Mouse (Mus musculus) brain, embryonic 14.5 days (tissue): Measurements from ENCODE around the gene Bspry. TPM values are rescaled to one million over a fixed set of nuclear protein-coding genes. Genes with fewer than 3 reads are reported as not detected.
A peak's percentile ranks its signal among the peaks of the same experiment; 100 is the strongest.

Source experiments
- DNase-seq: peaks from one replicate; pipeline ENCODE4 v3.0.0-alpha.2; 2011; ENCODE audit warnings: low read depth
- CTCF ChIP-seq: fragments of 200-500 bp; IDR thresholded peaks from 2 replicates; pipeline ENCODE4 v1.5.1; 2012; ENCODE audit warnings: inconsistent platforms, mild to moderate bottlenecking, moderate library complexity, borderline replicate concordance; ENCODE audit not compliant: insufficient read depth, insufficient read length; ENCODE audit errors: extremely low read depth
- POLR2A ChIP-seq: fragments of 200-500 bp; IDR thresholded peaks from 2 replicates; pipeline ENCODE4 v1.6.1; 2012; ENCODE audit warnings: mild to moderate bottlenecking, inconsistent platforms, borderline replicate concordance; ENCODE audit not compliant: poor library complexity, insufficient read depth, insufficient read length, severe bottlenecking; ENCODE audit errors: extremely low read depth
- polyA plus RNA-seq: library from polyadenylated mRNA; depleted of rRNA; stranded (reverse); fragments of >200 nt; gene quantifications from 2 replicates; pipeline ENCODE4 v1.2.3, GENCODE M21; 2012

Bspry gene
- polyA plus RNA-seq, 1 experiment = 0.72 TPM

DNA sequence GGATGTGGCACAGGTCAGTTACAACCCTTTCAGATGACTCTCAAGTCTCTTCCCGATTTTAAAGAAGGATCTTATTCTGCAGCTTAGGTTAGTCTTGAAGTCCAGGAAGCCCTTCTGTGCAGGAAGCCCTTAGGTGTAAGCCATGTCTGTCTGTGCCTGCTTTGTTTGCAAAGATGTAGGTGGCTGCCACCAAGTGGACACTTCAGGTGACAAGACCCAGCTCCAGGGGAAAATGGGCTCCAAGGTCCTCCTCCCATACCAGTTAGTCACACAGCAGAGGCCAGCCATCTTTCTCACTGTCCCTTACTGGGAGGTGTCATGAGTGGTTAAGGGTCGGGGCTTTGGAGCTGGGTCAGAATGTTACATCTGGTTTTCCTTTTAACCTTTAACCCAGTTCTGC, 26.9 kb downstream of the Bspry start:
- TF ChIP-seq CTCF = peak; percentile 33; the same call in 1 of the 2 replicates
- TF ChIP-seq POLR2A = no peak
- DNase-seq = peak; percentile 36

DNA sequence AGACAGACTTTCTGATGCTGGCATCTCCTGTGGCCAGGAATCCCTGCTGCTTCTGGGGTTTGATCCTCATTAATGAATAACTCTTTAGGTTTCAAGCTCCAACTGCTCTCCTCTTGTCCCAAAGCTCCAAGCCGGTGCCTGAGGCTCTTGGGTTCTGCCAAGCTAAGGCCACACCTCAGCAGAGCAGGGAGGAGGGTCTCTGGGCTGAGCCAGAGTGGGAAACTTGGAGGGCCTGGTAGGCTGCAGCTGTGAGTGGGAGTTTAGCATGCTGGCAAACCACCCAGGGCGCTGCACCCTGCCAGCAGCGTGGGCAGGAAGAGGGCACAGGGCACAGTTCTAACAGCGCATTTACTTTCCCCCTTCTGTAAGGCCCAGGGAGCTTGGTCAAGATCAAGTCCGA, 29.0 kb downstream of the Bspry start:
- TF ChIP-seq CTCF (no peak), POLR2A (no peak)
- no peak for DNase-seq

GRCm38 (mm10) chr4:62509946-62510345, 30.1 kb downstream of the Bspry start:
- no peak for DNase-seq
- TF ChIP-seq POLR2A = no peak
- no peak for TF ChIP-seq CTCF

- DNase-seq = no peak
- TF ChIP-seq POLR2A (no peak), CTCF (no peak)
Measured at GRCm38 (mm10) chr4:62513998-62514506, 34.2 kb downstream of the Bspry start.

DNA sequence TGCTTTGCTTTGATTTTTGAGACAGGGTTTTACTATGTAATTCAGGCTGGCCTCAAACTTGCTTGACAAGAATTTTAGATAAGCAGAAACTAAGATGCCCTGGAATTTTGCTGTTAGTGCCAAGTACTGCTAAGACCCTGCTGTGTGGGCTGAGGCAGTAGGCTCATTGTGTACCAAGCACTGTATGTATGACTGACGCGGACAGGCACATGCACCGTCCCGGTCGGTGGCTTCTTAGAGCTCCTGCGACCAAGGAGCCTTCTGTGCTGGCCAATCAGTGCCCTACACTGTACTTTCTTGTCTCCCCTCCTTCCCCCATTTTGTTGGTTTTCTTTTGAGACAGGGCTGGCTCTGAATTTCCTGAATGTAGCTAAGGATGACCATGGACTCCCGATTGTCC, 35.1 kb downstream of the Bspry start:
- no peak for DNase-seq
- TF ChIP-seq POLR2A (no peak), CTCF (no peak)

GRCm38 (mm10) chr4:62515490-62515889, 35.6 kb downstream of the Bspry start:
- DNase-seq = no peak
- TF ChIP-seq CTCF = no peak
- no peak for TF ChIP-seq POLR2A

DNA sequence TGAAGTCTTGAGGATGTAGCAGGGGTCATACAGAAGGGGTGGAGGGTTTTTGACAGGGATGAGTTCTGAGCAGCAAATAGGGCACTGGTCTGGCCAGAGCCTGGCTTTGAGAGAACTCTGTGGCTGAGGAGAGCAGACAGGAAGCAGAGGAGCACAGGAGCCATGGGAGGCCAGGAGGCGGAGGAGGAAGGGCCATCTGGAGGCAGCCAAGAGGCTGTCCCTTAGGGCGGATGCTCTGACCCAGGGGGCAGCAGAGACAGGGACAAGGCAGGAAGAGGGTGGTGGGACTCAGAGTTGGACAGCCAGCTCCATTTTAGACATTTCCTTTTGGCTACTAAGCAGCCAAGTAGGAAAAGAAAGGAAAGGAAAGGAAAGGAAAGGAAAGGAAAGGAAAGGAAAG, 36.2 kb downstream of the Bspry start:
- no peak for TF ChIP-seq CTCF
- no peak for TF ChIP-seq POLR2A

GRCm38 (mm10) chr4:62516579-62516978, 36.7 kb downstream of the Bspry start:
- no peak for DNase-seq
- TF ChIP-seq POLR2A = no peak
- TF ChIP-seq CTCF = no peak

More for the DNA sequence above, 36.2 kb downstream of the Bspry start:
- no peak for DNase-seq

- DNase-seq = no peak
- no peak for TF ChIP-seq POLR2A
- no peak for TF ChIP-seq CTCF
Measured at GRCm38 (mm10) chr4:62517046-62517445, 37.2 kb downstream of the Bspry start.

GRCm38 (mm10) chr4:62517538-62518415, 37.9 kb downstream of the Bspry start:
- TF ChIP-seq CTCF = no peak
- TF ChIP-seq POLR2A = no peak
- no peak for DNase-seq

DNA sequence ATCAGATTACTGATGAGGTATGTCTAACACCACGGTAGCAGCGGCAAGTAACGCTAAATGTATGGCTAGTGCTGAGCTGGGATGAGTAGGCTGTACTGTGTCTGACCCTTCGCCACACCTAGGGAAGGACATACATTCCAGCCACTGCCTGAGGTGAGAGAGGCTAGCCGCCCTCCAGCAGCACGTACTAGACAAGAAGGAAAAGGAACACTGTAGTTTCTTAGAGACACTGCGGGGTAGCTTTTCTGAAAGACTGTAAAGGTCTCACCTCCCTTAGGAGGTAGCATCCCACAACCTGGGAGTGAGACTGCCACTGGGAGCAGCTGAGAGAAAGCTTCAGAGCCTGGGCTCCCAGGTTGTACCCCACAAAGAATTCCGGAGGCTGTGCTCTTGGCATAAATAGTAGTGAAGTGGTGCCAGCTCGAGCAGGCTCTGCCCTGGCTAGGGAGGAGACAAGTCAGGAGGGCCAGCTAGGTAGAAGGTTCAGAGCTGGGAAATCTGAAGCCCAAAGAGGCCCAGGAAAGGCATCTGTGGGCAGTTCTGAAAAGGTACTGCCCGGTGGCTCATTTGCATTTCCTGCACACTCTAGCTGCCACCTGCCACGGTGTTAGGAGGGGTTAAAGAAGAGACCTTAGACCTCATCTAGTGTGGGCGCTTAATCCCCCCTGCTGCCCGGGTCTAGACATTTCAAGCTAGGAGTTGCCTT, 38.7 kb downstream of the Bspry start:
- DNase-seq = peak; percentile 15
- TF ChIP-seq CTCF (no peak), POLR2A (no peak)
